Mouse (Mus musculus) liver, embryonic 11.5 days (tissue): ENCODE measurements at regions not wholly inside any gene's neighbourhood (a gene's known extent, or its start where the extent isn't known, plus 50 kb on each side); places are given as distances from the start of the nearest gene placed in this dataset.

Source experiments
- ATAC-seq: fragments of 200-750 bp; cut with Nextera tagmentation; replicated peaks from 2 replicates; pipeline ENCODE4 v1.8.0; 2017; ENCODE audit warnings: moderate number of reproducible peaks, mild to moderate bottlenecking, moderate TSS enrichment, moderate library complexity; ENCODE audit not compliant: low FRiP score
- DNase-seq: peaks from one replicate; pipeline ENCODE4 v3.0.0-alpha.2; 2017; ENCODE audit warnings: low spot score
- H3K27ac ChIP-seq: fragments of 300-500 bp; sonication (generic); 2 replicates; pipeline ENCODE4 v1.5.1; 2014; ENCODE audit warnings: mild to moderate bottlenecking, low read depth, low read length, control low read depth
- H3K27me3 ChIP-seq: fragments of 300-500 bp; sonication (generic); replicated peaks from 2 replicates; pipeline ENCODE4 v1.6.1; 2014; ENCODE audit warnings: low read length, mixed read lengths; ENCODE audit not compliant: control insufficient read depth, insufficient read depth
- H3K36me3 ChIP-seq: fragments of 300-500 bp; sonication (generic); 2 replicates; pipeline ENCODE4 v1.6.1; 2014; ENCODE audit warnings: mild to moderate bottlenecking, low read length, moderate library complexity, mixed read lengths; ENCODE audit not compliant: control insufficient read depth, insufficient read depth
- H3K4me1 ChIP-seq: fragments of 300-500 bp; sonication (generic); replicated peaks from 2 replicates; pipeline ENCODE4 v1.6.1; 2014; ENCODE audit warnings: low read length, mixed read lengths; ENCODE audit not compliant: control insufficient read depth, insufficient read depth
- H3K4me2 ChIP-seq: fragments of 300-500 bp; sonication (generic); 2 replicates; pipeline ENCODE4 v1.6.1; 2014; ENCODE audit warnings: mild to moderate bottlenecking, control low read depth, moderate library complexity
- H3K4me3 ChIP-seq: fragments of 300-500 bp; sonication (generic); 2 replicates; pipeline ENCODE4 v1.5.1; 2014; ENCODE audit warnings: low read depth, low read length, control low read depth
- H3K9ac ChIP-seq: fragments of 300-500 bp; sonication (generic); 2 replicates; pipeline ENCODE4 v1.6.1; 2014; ENCODE audit warnings: low read depth, low read length, control low read depth
- H3K9me3 ChIP-seq: fragments of 300-500 bp; sonication (generic); 2 replicates; pipeline ENCODE4 v1.6.1; 2016; ENCODE audit warnings: low read length, inconsistent platforms, mixed read lengths; ENCODE audit not compliant: control insufficient read depth
- WGBS: fragments of 180-500 bp; shearing (Covaris S2); extraction: QIAGEN DNeasy Blood & Tissue Kit; methylation state at CpG from one replicate; pipeline ENCODE4 v1.1.7; 2014; 5-methylcytosine and 5-hydroxymethylcytosine counted together

DNA sequence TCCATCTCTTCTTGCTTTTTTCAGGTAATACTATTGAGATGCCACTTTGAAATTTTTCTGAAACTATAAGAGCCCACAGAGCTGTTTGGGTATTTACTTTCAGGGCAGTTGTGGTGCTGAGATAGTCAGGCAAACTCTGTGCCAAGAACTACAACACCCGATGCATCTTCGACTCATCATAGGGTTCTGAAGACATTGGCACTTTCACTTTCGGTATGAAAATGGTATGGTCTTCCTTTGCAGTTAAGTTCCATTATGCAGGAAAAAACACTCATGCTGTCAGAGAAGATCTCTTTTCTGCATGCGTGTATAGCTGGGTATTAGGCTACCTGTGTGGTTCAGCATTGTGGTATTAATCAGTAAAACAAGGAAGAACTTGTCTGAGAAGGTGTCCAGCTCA, 484.2 kb downstream of the Fat4 start:
- Histone ChIP-seq H3K36me3 (no peaks in the 10 kb centered on the region), H3K27me3 (no peaks in the 10 kb centered on the region), H3K4me1 (no peaks in the 10 kb centered on the region), H3K9me3 (no peaks in the 10 kb centered on the region), H3K27ac (no peak overlapping the region), H3K9ac (no peak overlapping the region), H3K4me2 (no peak overlapping the region), H3K4me3 (no peak overlapping the region)
- ATAC-seq (no peak), DNase-seq (no peak)
- WGBS: 82% methylated on average over 4 of the region's 4 CpGs

DNA sequence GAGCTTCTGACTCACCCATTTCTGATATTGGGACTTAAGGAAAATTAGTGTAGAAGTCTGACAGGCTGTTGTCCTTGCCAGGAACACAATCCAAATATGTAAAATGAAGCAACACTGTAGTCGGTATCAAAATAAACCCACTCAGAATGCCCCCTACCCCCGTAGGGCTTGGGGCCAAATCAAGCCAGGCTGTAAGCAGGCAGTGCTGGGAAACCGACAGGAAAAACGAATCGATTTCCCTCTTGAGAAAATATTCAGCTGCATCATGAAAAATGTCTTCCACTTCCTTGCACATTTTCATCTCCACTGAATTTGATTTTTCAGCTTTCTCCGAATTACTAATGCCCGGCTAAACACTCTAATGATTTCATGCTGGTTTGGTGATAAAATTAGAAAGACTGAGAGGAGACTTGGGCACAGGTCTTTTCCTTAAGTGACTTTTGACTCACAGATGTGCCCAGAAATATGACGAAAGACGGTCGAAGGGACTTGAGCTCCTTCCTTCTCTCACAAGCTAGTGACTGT, 485.7 kb downstream of the Fat4 start:
- ATAC-seq: no peak
- H3K4me2 ChIP-seq: no peak overlapping the region
- H3K4me1 ChIP-seq: no peaks in the 10 kb centered on the region
- H3K27ac ChIP-seq: no peak overlapping the region
- no peaks in the 10 kb centered on the region for H3K27me3 ChIP-seq
- H3K36me3 ChIP-seq: no peaks in the 10 kb centered on the region
- DNase-seq: no peak
- no peak overlapping the region for H3K9ac ChIP-seq
- no peaks in the 10 kb centered on the region for H3K9me3 ChIP-seq
- 82% methylated on average over 10 of the region's 10 CpGs for WGBS
- no peak overlapping the region for H3K4me3 ChIP-seq

DNA sequence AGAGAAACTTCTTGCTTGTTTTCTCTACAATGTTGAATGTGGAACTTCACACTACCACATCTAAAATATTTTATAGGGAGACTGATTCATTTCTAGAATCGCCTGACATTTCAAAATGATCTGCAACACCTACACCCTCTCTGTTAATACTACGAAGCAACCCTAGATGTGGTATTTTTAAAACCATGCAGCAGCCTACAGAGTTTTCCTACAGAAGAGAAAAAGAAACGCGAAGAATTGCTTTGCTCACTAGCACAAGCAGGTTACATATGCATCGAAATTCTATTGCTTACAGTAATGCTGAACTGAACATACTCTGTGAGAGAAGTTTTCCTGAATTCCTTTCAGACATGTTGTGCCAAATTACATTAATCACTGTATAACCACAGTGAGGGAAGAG, 488.7 kb downstream of the Fat4 start:
- Histone ChIP-seq H3K4me1 (no peaks in the 10 kb centered on the region), H3K9ac (no peak overlapping the region), H3K27ac (no peak overlapping the region), H3K4me3 (no peak overlapping the region), H3K27me3 (no peaks in the 10 kb centered on the region), H3K36me3 (no peaks in the 10 kb centered on the region), H3K9me3 (no peaks in the 10 kb centered on the region), H3K4me2 (no peak overlapping the region)
- DNase-seq: no peak
- 87% methylated on average over 5 of the region's 5 CpGs for WGBS
- no peak for ATAC-seq

DNA sequence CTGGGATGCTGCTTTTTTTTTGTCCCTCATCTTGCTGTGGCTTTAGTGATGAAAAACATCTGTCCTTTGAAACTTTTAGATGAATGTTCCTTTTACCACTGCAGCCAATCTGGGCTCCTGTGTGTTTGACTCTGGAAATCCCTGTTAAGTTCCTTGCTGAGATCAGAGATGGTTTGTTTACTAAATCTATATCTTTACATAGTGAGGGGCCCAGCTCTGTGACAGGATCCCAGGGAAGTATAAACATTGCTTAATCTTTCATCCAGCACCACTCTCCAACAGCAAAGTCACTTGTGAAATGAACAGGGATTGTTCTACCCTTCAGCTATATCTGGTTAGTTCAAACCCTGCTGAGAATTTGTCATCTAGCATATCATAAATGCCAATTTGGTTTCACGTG, 501.8 kb downstream of the Fat4 start:
- Histone ChIP-seq H3K4me1 (no peaks in the 10 kb centered on the region), H3K4me2 (no peak overlapping the region), H3K4me3 (no peak overlapping the region), H3K9ac (no peak overlapping the region), H3K27ac (no peak overlapping the region), H3K27me3 (no peaks in the 10 kb centered on the region), H3K9me3 (no peaks in the 10 kb centered on the region), H3K36me3 (no peaks in the 10 kb centered on the region)
- ATAC-seq (no peak), DNase-seq (no peak)
- 60% methylated on average over 1 of the region's 1 CpGs for WGBS

DNA sequence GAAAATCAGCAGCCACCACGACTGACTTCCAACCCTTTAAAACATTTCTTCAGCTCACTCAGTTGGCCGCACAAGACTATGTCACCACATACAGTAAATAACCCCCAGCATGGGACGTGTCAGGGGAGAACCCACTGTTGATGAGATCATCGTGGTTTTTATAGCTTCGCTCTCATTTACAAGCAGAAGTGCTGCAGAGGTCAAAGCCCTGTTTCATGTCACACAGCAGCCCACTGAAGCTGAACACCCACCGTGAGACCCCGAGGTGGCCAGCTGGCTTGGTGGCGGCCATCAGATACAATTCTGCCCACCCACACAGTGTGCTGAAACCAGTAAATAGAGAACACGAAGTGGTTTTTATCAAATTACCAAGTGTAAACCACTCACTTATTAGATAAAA, 503.7 kb downstream of the Fat4 start:
- Histone ChIP-seq H3K27ac (no peak overlapping the region), H3K36me3 (no peaks in the 10 kb centered on the region), H3K4me2 (no peak overlapping the region), H3K4me3 (no peak overlapping the region), H3K9me3 (no peaks in the 10 kb centered on the region), H3K4me1 (no peaks in the 10 kb centered on the region), H3K9ac (no peak overlapping the region), H3K27me3 (no peaks in the 10 kb centered on the region)
- WGBS: 54% methylated on average over 9 of the region's 9 CpGs
- ATAC-seq: no peak
- no peak for DNase-seq

DNA sequence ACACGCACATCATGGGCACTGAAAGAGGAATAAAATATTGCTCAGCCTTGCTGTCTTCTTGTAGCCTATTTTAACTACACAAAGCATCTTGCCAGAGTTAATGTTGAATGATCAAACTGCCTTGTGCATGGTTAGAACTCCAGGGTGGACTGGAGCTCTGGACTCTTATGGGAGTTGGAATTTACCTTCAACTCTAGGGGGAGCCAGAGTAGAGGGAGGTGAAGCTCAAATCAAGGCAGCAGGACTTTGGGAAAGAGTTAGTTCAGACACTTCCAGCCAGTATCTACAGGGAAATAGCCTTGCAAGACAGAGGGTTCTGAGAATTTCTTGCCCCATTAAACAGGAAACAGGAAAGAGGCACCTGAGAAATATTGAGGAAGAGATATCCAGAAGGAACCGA, 505.3 kb downstream of the Fat4 start:
- no peak overlapping the region for H3K27ac ChIP-seq
- 69% methylated on average over 2 of the region's 2 CpGs for WGBS
- no peak overlapping the region for H3K4me3 ChIP-seq
- H3K36me3 ChIP-seq: no peaks in the 10 kb centered on the region
- ATAC-seq: no peak
- H3K9me3 ChIP-seq: no peaks in the 10 kb centered on the region
- H3K9ac ChIP-seq: no peak overlapping the region
- DNase-seq: no peak
- H3K27me3 ChIP-seq: no peaks in the 10 kb centered on the region
- no peak overlapping the region for H3K4me2 ChIP-seq
- no peaks in the 10 kb centered on the region for H3K4me1 ChIP-seq

DNA sequence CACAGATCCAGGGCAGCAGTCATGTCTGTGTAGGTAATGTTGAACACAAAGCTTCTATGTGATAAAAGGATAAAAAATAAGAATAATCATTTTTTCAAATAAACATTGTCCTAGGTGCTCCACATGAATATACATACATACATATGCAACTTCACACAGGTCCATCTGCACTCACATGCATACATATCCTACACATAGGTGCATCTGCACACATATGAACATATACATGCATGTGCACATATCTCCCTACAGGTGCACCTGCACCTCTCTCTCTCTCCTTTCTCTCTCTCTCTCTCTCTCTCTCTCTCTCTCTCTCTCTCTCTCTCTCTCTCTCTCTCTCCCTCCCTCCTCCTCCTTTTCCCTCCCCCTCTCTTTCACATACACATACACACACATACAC, 509.9 kb downstream of the Fat4 start:
- ATAC-seq (no peak), DNase-seq (no peak)
- no peaks in the 10 kb centered on the region for H3K4me1 ChIP-seq
- H3K4me3 ChIP-seq: no peak overlapping the region
- H3K36me3 ChIP-seq: no peaks in the 10 kb centered on the region
- no peaks in the 10 kb centered on the region for H3K27me3 ChIP-seq
- no peak overlapping the region for H3K9ac ChIP-seq
- no peaks in the 10 kb centered on the region for H3K9me3 ChIP-seq
- no peak overlapping the region for H3K4me2 ChIP-seq
- no peak overlapping the region for H3K27ac ChIP-seq

DNA sequence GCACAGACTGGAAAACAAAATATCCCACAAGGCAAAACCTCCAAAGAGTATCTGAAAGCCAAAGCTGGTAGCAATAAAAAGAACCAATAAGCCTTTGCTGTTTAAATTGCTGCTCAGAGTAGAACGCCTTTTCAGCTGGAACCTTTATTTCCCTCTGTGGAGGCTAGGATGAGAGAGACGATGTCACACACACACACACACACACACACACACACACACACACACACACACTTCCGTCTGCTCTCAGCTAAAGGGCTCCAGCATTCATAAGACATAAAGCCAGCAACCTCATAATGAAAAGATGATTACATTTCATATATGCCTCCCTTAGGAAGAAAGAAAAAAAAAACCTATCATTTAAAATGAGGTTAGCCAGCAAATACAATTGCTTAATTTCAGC, 510.5 kb downstream of the Fat4 start:
- Histone ChIP-seq H3K27ac (no peak overlapping the region), H3K9ac (no peak overlapping the region), H3K36me3 (no peaks in the 10 kb centered on the region), H3K4me2 (no peak overlapping the region), H3K9me3 (no peaks in the 10 kb centered on the region), H3K4me3 (no peak overlapping the region), H3K27me3 (no peaks in the 10 kb centered on the region), H3K4me1 (no peaks in the 10 kb centered on the region)
- ATAC-seq: no peak
- DNase-seq: no peak
- 79% methylated on average over 3 of the region's 3 CpGs for WGBS

DNA sequence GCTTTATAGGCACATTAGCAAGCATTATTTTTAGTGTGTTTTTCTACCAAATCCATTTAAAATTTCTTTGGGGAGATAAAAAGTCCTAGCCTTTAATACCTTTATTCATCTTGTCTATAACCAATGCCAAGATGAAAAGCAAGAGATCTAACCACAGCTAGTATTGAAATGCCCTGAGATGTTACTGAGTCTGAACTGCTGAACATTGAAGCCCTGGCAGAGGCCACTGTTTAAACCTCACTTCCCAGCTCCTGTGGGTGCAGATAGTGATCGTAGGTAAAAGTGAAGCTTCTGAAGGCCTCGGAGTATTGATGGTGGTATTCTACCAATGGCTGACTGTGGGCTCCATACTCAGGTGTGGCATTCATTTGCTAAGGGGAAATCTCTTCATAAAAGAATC, 510.9 kb downstream of the Fat4 start:
- no peak overlapping the region for H3K4me2 ChIP-seq
- no peaks in the 10 kb centered on the region for H3K9me3 ChIP-seq
- ATAC-seq (no peak), DNase-seq (no peak)
- 92% methylated on average over 2 of the region's 2 CpGs for WGBS
- H3K27ac ChIP-seq: no peak overlapping the region
- H3K9ac ChIP-seq: no peak overlapping the region
- H3K4me3 ChIP-seq: no peak overlapping the region
- no peaks in the 10 kb centered on the region for H3K27me3 ChIP-seq
- H3K4me1 ChIP-seq: no peaks in the 10 kb centered on the region
- H3K36me3 ChIP-seq: no peaks in the 10 kb centered on the region
